8 mouse cellular contexts compared by ENCODE assay signal in the genomic region with DNA sequence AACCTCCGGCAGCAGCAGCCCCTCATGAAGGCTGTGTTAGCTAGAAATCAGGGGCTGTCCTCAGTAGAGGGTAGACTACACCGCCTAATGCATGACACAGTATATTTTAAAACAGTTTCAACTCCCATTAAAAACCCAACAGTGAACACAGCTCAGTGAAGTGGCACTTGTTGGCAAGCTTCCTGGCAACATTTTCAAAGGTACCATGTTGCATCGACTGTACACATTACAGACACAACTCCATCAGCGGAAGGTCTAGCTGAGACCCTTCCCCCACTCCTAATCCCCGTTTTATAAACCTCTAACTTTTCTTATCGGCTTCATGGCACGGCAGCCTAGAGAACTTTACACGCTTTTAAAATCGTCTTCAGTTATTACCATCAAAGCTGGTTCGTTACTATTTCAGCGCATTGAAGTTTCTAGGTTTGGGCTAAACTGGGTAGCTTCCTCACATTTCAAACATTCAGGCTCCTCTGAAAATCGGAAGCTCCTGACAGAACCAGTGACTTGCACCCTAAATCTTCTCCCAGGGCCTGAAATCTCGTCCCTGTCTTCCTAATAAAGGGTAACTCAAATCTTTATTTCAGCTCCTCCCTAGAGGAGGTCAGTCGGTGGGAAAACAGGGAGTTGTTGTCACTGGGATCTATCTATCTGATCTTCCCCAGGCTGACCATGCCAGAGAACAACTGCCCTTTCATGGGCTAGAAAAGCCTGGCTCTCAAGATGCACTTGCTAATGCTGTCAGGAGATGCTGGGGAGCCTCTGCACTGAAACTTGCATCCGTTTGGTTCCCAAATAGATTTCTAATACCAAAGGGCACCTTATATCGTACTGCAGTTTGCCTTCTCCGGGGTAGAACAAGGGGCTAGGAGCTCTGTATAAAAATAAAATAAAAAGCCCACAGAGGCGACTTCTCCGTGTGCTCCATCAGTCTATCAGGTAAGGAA. TPM values are rescaled to one million over a fixed set of nuclear protein-coding genes. Genes with fewer than 3 reads are reported as not detected.
DNase-seq lines count a peak whose midpoint lies in the region; ATAC-seq and TF ChIP-seq lines count a peak whose summit lies in the region.

No protein-coding gene starts in this region.

- 27% methylated on average over 19 of the region's 19 CpGs for WGBS in kidney, postnatal 0 days
- WGBS in forebrain, embryonic 10.5 days: 38% methylated on average over 19 of the region's 19 CpGs
- WGBS in intestine, embryonic 16.5 days: 36% methylated on average over 19 of the region's 19 CpGs
- 34% methylated on average over 19 of the region's 19 CpGs for WGBS in neural tube, embryonic 15.5 days

- DNase-seq in kidney, postnatal 0 days (ENCODE audit: low spot score): peak; percentile 16
- DNase-seq in kidney, adult 11 months: no peak
- no peak for DNase-seq in forebrain, embryonic 10.5 days (ENCODE audit: extremely low spot score, low spot score)
- no peak for DNase-seq in ovary, postnatal 14 days (ENCODE audit: low spot score)
- DNase-seq in adrenal gland, postnatal 36 days: no peak
- no peak for DNase-seq in kidney, adult 8-10 months

- no peak for TF ChIP-seq CTCF in kidney, postnatal 0 days (IDR thresholded peaks at IDR 0.05; ENCODE audit: low read depth)

- H3K27ac ChIP-seq in kidney, postnatal 0 days: no peak overlapping the region
- no peak overlapping the region for H3K27ac ChIP-seq in forebrain, embryonic 10.5 days
- no peak overlapping the region for H3K27ac ChIP-seq in intestine, embryonic 16.5 days (ENCODE audit: low read length)
- H3K27ac ChIP-seq in neural tube, embryonic 15.5 days (replicated peaks): peak overlapping the region; percentile 82

- no peaks in the 10 kb centered on the region; the same call in 1 of the 2 replicates for H3K4me1 ChIP-seq in kidney, postnatal 0 days (replicated peaks; ENCODE audit: insufficient read depth, low read length)
- H3K4me1 ChIP-seq in forebrain, embryonic 10.5 days: peaks cover 19% of the 10 kb centered on the region
- H3K4me1 ChIP-seq in intestine, embryonic 16.5 days (ENCODE audit: control insufficient read depth, insufficient read depth, low read length): peaks cover 6% of the 10 kb centered on the region
- H3K4me1 ChIP-seq in neural tube, embryonic 15.5 days: peaks cover 19% of the 10 kb centered on the region

- H3K4me2 ChIP-seq in kidney, postnatal 0 days (ENCODE audit: low read length): peak overlapping the region; percentile 99
- no peak overlapping the region for H3K4me2 ChIP-seq in intestine, embryonic 16.5 days (ENCODE audit: low read depth, low read length)
- H3K4me2 ChIP-seq in neural tube, embryonic 15.5 days: peak overlapping the region; percentile 98

- no peaks in the 10 kb centered on the region for H3K9me3 ChIP-seq in kidney, postnatal 0 days (replicated peaks; ENCODE audit: low read length)
- no peaks in the 10 kb centered on the region for H3K9me3 ChIP-seq in forebrain, embryonic 10.5 days
- H3K9me3 ChIP-seq in intestine, embryonic 16.5 days (ENCODE audit: control insufficient read depth, low read length): no peaks in the 10 kb centered on the region
- no peaks in the 10 kb centered on the region for H3K9me3 ChIP-seq in neural tube, embryonic 15.5 days (replicated peaks)

- ATAC-seq in kidney, postnatal 0 days (replicated peaks; ENCODE audit: low FRiP score, low read depth): no peak
- ATAC-seq in intestine, embryonic 16.5 days: no peak
- no peak for ATAC-seq in neural tube, embryonic 15.5 days (ENCODE audit: low FRiP score)

- H3K4me3 ChIP-seq in kidney, postnatal 0 days (replicated peaks; ENCODE audit: low read depth, low read length): 0 out of 2 replicates have a peak overlapping the region, but pooled peaks have one; percentile 57
- peak overlapping the region; percentile 73 for H3K4me3 ChIP-seq in forebrain, embryonic 10.5 days
- H3K4me3 ChIP-seq in intestine, embryonic 16.5 days (ENCODE audit: low read length): peak overlapping the region; percentile 61
- peak overlapping the region; percentile 81 for H3K4me3 ChIP-seq in neural tube, embryonic 15.5 days (replicated peaks)

- no peaks in the 10 kb centered on the region for H3K36me3 ChIP-seq in kidney, postnatal 0 days (ENCODE audit: insufficient read depth, low read length)
- no peaks in the 10 kb centered on the region for H3K36me3 ChIP-seq in forebrain, embryonic 10.5 days (replicated peaks)
- H3K36me3 ChIP-seq in intestine, embryonic 16.5 days (ENCODE audit: control insufficient read depth, insufficient read depth, low read length): no peaks in the 10 kb centered on the region
- H3K36me3 ChIP-seq in neural tube, embryonic 15.5 days: no peaks in the 10 kb centered on the region

- H3K27me3 ChIP-seq in kidney, postnatal 0 days (ENCODE audit: insufficient read depth, low read length): peaks cover 9% of the 10 kb centered on the region
- H3K27me3 ChIP-seq in forebrain, embryonic 10.5 days (ENCODE audit: poor library complexity, severe bottlenecking): peaks cover 46% of the 10 kb centered on the region
- H3K27me3 ChIP-seq in intestine, embryonic 16.5 days (replicated peaks; ENCODE audit: control insufficient read depth, insufficient read depth, low read length): peaks cover 15% of the 10 kb centered on the region
- H3K27me3 ChIP-seq in neural tube, embryonic 15.5 days (replicated peaks): no peaks in the 10 kb centered on the region

- no peak overlapping the region for H3K9ac ChIP-seq in kidney, postnatal 0 days (ENCODE audit: low read depth, low read length)
- H3K9ac ChIP-seq in intestine, embryonic 16.5 days (ENCODE audit: low read depth, low read length): no peak overlapping the region
- H3K9ac ChIP-seq in neural tube, embryonic 15.5 days (replicated peaks): peak overlapping the region; percentile 78

RNA-seq across cellular contexts. Expression of a gene that starts 1.6 kb away (rescaled TPM):
- polyA plus RNA-seq in kidney, postnatal 0 days (2015; fragmentation: Nextera tagmentation; extraction: Ambion mirVana): 2.8 TPM in 2 replicates
- 4.2 and 4.3 TPM in 2 replicates for polyA plus RNA-seq in forebrain, embryonic 10.5 days (2016; fragmentation: Nextera tagmentation; extraction: Ambion mirVana)
- 1.6 and 1.9 TPM in 2 replicates for polyA plus RNA-seq in intestine, embryonic 16.5 days (2015; fragmentation: Nextera tagmentation; extraction: Ambion mirVana)
- 17.1 and 20.9 TPM in 2 replicates for polyA plus RNA-seq in neural tube, embryonic 15.5 days (2015; fragmentation: Nextera tagmentation; extraction: Ambion mirVana)
- under 1 TPM; 0.43 to 0.56 TPM for total RNA-seq in adrenal gland, postnatal 36 days (2021)
